Mouse (Mus musculus) left cerebral cortex, postnatal 14 days (tissue): ENCODE measurements at regions not wholly inside any gene's neighbourhood (a gene's known extent, or its start where the extent isn't known, plus 50 kb on each side); places are given as distances from the start of the nearest gene placed in this dataset.

ENCODE experiments used
- DNase-seq, 2 experiments: peaks; one replicate each; pipeline ENCODE4 v3.0.0; 2021 to 2022; ENCODE audit warnings: low spot score in 2 of 2, mixed read lengths in 1 of 2
- intact Hi-C: fragments of 180-260 bp; cut with DNase I; formaldehyde crosslinking; loops from one replicate; pipeline ENCODE4 v1.15.1; 2025
- microRNA-seq, 2 experiments: library from miRNA; unstranded; fragments of <30 nt; microRNA quantifications; one replicate each; pipeline ENCODE4 v1.2.0; 2022

- intact Hi-C loops = no loop called here
- no peak for DNase-seq
Observed at GRCm38 (mm10) chr5:83533901-83534300, 178.9 kb upstream of the Tecrl start.

- intact Hi-C loops = no loop called here
- peak in 1 of 2 experiments; percentile 35 for DNase-seq
Observed at GRCm38 (mm10) chr5:83518661-83519060, 163.7 kb upstream of the Tecrl start.

- intact Hi-C loops = no loop called here
- DNase-seq = peak; percentile 30 to 76
Observed at GRCm38 (mm10) chr5:83484135-83484534, 129.1 kb upstream of the Tecrl start.

GRCm38 (mm10) chr5:83440259-83440658 is 85.3 kb upstream of the Tecrl start:
- intact Hi-C loops = no loop called here
- peak; percentile 59 to 74 for DNase-seq

- DNase-seq = no peak
- intact Hi-C loops = no loop called here
Observed at GRCm38 (mm10) chr5:83436510-83436909, 81.5 kb upstream of the Tecrl start.

GRCm38 (mm10) chr5:83421708-83422107 is 66.7 kb upstream of the Tecrl start:
- intact Hi-C loops = no loop called here
- no peak for DNase-seq

- intact Hi-C loops = no loop called here
Observed at GRCm38 (mm10) chr5:83410221-83410620, 55.2 kb upstream of the Tecrl start.

GRCm38 (mm10) chr5:83405266-83405954 is 50.4 kb upstream of the Tecrl start:
- intact Hi-C loops = no loop called here
- DNase-seq = no peak

More at GRCm38 (mm10) chr5:83410221-83410620, 55.2 kb upstream of the Tecrl start:
- no peak for DNase-seq

Small RNAs in the stretch of these regions (microRNA-seq; reads per million reads assigned to microRNA genes)
- gene Gm44303 = 0 reads per million in 2 experiments
